In genomic region chr4:45719564-45719963, GRCm38 (mm10) we compare ENCODE assay signal across 19 mouse cellular contexts.
DNase-seq lines count a peak whose midpoint lies in the region; ATAC-seq and TF ChIP-seq lines count a peak whose summit lies in the region.
"Had no signal": no experiment of that assay in that cellular context is flagged by ENCODE, and none has a peak within 500 bp of the region (broad histone marks: within the 10 kb centered on the region; RNA-seq: fewer than 3 reads in every experiment).

No protein-coding gene starts in this region.

- H3K9ac ChIP-seq in forebrain, postnatal 0 days: no peak overlapping the region
- no peak overlapping the region; the same call in 1 of the 2 replicates for H3K9ac ChIP-seq in forebrain, embryonic 14.5 days (ENCODE audit: low read length)
- H3K9ac ChIP-seq: limb, embryonic 13.5 days had no signal

- H3K4me3 ChIP-seq in forebrain, embryonic 10.5 days: no peak overlapping the region
- no peak overlapping the region for H3K4me3 ChIP-seq in forebrain, postnatal 0 days (ENCODE audit: low read depth, low read length)
- H3K4me3 ChIP-seq in forebrain, embryonic 14.5 days (ENCODE audit: low read depth, low read length): no peak overlapping the region
- no peak overlapping the region for H3K4me3 ChIP-seq in thymus, adult 2 months (ENCODE audit: control insufficient read depth, insufficient read depth, low read length)
- H3K4me3 ChIP-seq: heart, adult 2 months; limb, embryonic 13.5 days had no signal

- TF ChIP-seq CTCF in forebrain, postnatal 0 days (IDR thresholded peaks at IDR 0.05; ENCODE audit: low read depth): no peak
- no peak for TF ChIP-seq CTCF in thymus, adult 2 months (IDR thresholded peaks at IDR 0.05; ENCODE audit: borderline replicate concordance, control insufficient read depth, extremely low read depth, insufficient read depth, low read length, poor library complexity)

- ATAC-seq in forebrain, postnatal 0 days: no peak; the same call in 1 of the 2 replicates
- peak; percentile 62 for ATAC-seq in forebrain, embryonic 14.5 days
- ATAC-seq: intestine, embryonic 16.5 days had no signal

- peak overlapping the region; percentile 69 for H3K27ac ChIP-seq in forebrain, embryonic 10.5 days
- no peak overlapping the region for H3K27ac ChIP-seq in forebrain, postnatal 0 days (ENCODE audit: low read depth, low read length)
- H3K27ac ChIP-seq in forebrain, embryonic 14.5 days (ENCODE audit: low read depth, low read length): peak overlapping the region; percentile 48; the same call in 1 of the 2 replicates
- no peak overlapping the region for H3K27ac ChIP-seq in thymus, adult 2 months (ENCODE audit: control insufficient read depth, insufficient read depth, low read length)
- H3K27ac ChIP-seq: heart, adult 2 months; limb, embryonic 13.5 days had no signal

- no peak for DNase-seq in forebrain, embryonic 10.5 days (ENCODE audit: extremely low spot score, low spot score)
- DNase-seq in forebrain, postnatal 0 days: no peak
- DNase-seq in CD4-positive helper T cell, adult 2 months (ENCODE audit: low read depth, low spot score): peak; percentile 15
- peak; percentile 54 for DNase-seq in forebrain, embryonic 14.5 days (ENCODE audit: low spot score)
- peak; percentile 51 for DNase-seq in thymus, adult 2 months
- no peak for DNase-seq in cerebellum, postnatal 4 days (ENCODE audit: low spot score in 2 of 2)
- no peak for DNase-seq in left cerebral cortex, adult 8-10 months (ENCODE audit: low spot score in 2 of 2)
- no peak for DNase-seq in cerebellum, adult 18-20 months
- DNase-seq: adrenal gland, postnatal 36 days; cerebellum, adult 11 months; heart, adult 2 months; heart, postnatal 10 days; kidney, postnatal 25 days; layer of hippocampus, postnatal 36 days; lung, adult 18-20 months; lung, postnatal 4 days had no signal

- peaks cover 14% of the 10 kb centered on the region for H3K4me1 ChIP-seq in forebrain, embryonic 10.5 days
- H3K4me1 ChIP-seq in forebrain, postnatal 0 days (ENCODE audit: insufficient read depth): peaks cover 2% of the 10 kb centered on the region; the same call in 1 of the 2 replicates
- H3K4me1 ChIP-seq in forebrain, embryonic 14.5 days (ENCODE audit: control insufficient read depth, insufficient read depth, low read length): peaks cover 13% of the 10 kb centered on the region; the same call in 1 of the 2 replicates
- H3K4me1 ChIP-seq in thymus, adult 2 months (replicated peaks; ENCODE audit: control insufficient read depth, insufficient read depth, low read length): peaks cover 8% of the 10 kb centered on the region

- H3K9me3 ChIP-seq in forebrain, embryonic 10.5 days: no peaks in the 10 kb centered on the region
- no peaks in the 10 kb centered on the region for H3K9me3 ChIP-seq in forebrain, postnatal 0 days (ENCODE audit: low read length)
- no peaks in the 10 kb centered on the region for H3K9me3 ChIP-seq in forebrain, embryonic 14.5 days (replicated peaks; ENCODE audit: control insufficient read depth, low read length)
- H3K9me3 ChIP-seq: G1E; limb, embryonic 13.5 days had no signal

- 68% methylated on average over 3 of the region's 3 CpGs for WGBS in forebrain, embryonic 10.5 days
- WGBS in forebrain, postnatal 0 days: 42% methylated on average over 3 of the region's 3 CpGs
- 45% methylated on average over 3 of the region's 3 CpGs for WGBS in forebrain, embryonic 14.5 days
- WGBS in thymus, adult 2 months: 3% methylated on average over 3 of the region's 3 CpGs

- no peak overlapping the region for H3K4me2 ChIP-seq in forebrain, postnatal 0 days (ENCODE audit: low read depth)
- no peak overlapping the region for H3K4me2 ChIP-seq in forebrain, embryonic 14.5 days (ENCODE audit: low read length)
- H3K4me2 ChIP-seq: limb, embryonic 13.5 days had no signal

- no peak for TF ChIP-seq POLR2A in thymus, adult 2 months (IDR thresholded peaks at IDR 0.05; ENCODE audit: control insufficient read depth, extremely low read depth, insufficient read depth, low read length, poor library complexity)

- H3K27me3 ChIP-seq in forebrain, embryonic 10.5 days (ENCODE audit: poor library complexity, severe bottlenecking): peaks cover 60% of the 10 kb centered on the region
- no peaks in the 10 kb centered on the region for H3K27me3 ChIP-seq in forebrain, postnatal 0 days (ENCODE audit: insufficient read depth, low read length)
- H3K27me3 ChIP-seq in forebrain, embryonic 14.5 days (replicated peaks; ENCODE audit: control insufficient read depth, insufficient read depth, low read length): no peaks in the 10 kb centered on the region
- H3K27me3 ChIP-seq in thymus, adult 2 months (ENCODE audit: control insufficient read depth, insufficient read depth, low read length): no peaks in the 10 kb centered on the region
- H3K27me3 ChIP-seq: limb, embryonic 13.5 days had no signal

- H3K36me3 ChIP-seq in forebrain, embryonic 10.5 days (replicated peaks): no peaks in the 10 kb centered on the region
- no peaks in the 10 kb centered on the region for H3K36me3 ChIP-seq in forebrain, postnatal 0 days (ENCODE audit: insufficient read depth)
- no peaks in the 10 kb centered on the region for H3K36me3 ChIP-seq in forebrain, embryonic 14.5 days (ENCODE audit: control insufficient read depth, insufficient read depth, low read length)
- no peaks in the 10 kb centered on the region for H3K36me3 ChIP-seq in thymus, adult 2 months (ENCODE audit: control insufficient read depth, insufficient read depth, low read length)
- H3K36me3 ChIP-seq: G1E; limb, embryonic 13.5 days had no signal

Comparison
In these comparisons a context has a peak if more than half of its experiments do, and no peak if none do; other contexts are left out.
1. DNase-seq: peak in CD4-positive helper T cell, adult 2 months (single experiment), forebrain, embryonic 14.5 days (single experiment) and thymus, adult 2 months (single experiment); none in forebrain, embryonic 10.5 days (single experiment), forebrain, postnatal 0 days (single experiment), cerebellum, postnatal 4 days (0 of 2), left cerebral cortex, adult 8-10 months (0 of 2) and cerebellum, adult 18-20 months (0 of 2).
2. H3K27ac ChIP-seq: peak in forebrain, embryonic 10.5 days (single experiment) and forebrain, embryonic 14.5 days (single experiment); none in forebrain, postnatal 0 days (single experiment) and thymus, adult 2 months (single experiment).